Mouse (Mus musculus) midbrain, embryonic 11.5 days (tissue): Measurements from ENCODE around the gene Ranbp1. TPM values are rescaled to one million over a fixed set of nuclear protein-coding genes. Genes with fewer than 3 reads are reported as not detected.
A peak's percentile ranks its signal among the peaks of the same experiment; 100 is the strongest.

Experiments
- ATAC-seq: fragments of 200-750 bp; cut with Nextera tagmentation; 2 replicates; pipeline ENCODE4 v1.8.0; 2017; ENCODE audit warnings: moderate TSS enrichment, moderate library complexity; ENCODE audit not compliant: low FRiP score
- DNase-seq: peaks from one replicate; pipeline ENCODE4 v3.0.0; 2015; ENCODE audit warnings: low spot score; ENCODE audit errors: missing footprints
- H3K27ac ChIP-seq: fragments of 300-500 bp; sonication (generic); 2 replicates; pipeline ENCODE4 v1.5.1; 2014; ENCODE audit warnings: low read depth, low read length
- H3K27me3 ChIP-seq: fragments of 300-500 bp; sonication (generic); 2 replicates; pipeline ENCODE4 v1.6.1; 2014; ENCODE audit warnings: mild to moderate bottlenecking, low read length, moderate library complexity, mixed read lengths; ENCODE audit not compliant: control insufficient read depth, insufficient read depth
- H3K36me3 ChIP-seq: fragments of 300-500 bp; sonication (generic); 2 replicates; pipeline ENCODE4 v1.6.1; 2014; ENCODE audit warnings: mild to moderate bottlenecking, low read length, moderate library complexity, mixed read lengths; ENCODE audit not compliant: control insufficient read depth, insufficient read depth
- H3K4me1 ChIP-seq: fragments of 300-500 bp; sonication (generic); 2 replicates; pipeline ENCODE4 v1.6.1; 2014; ENCODE audit warnings: low read length; ENCODE audit not compliant: control insufficient read depth, insufficient read depth
- H3K4me2 ChIP-seq: fragments of 300-500 bp; sonication (generic); 2 replicates; pipeline ENCODE4 v1.6.1; 2014; ENCODE audit warnings: mild to moderate bottlenecking, moderate library complexity
- H3K4me3 ChIP-seq: fragments of 300-500 bp; sonication (generic); 2 replicates; pipeline ENCODE4 v1.5.1; 2014; ENCODE audit warnings: low read depth, low read length
- H3K9ac ChIP-seq: fragments of 300-500 bp; sonication (generic); 2 replicates; pipeline ENCODE4 v1.6.1; 2014; ENCODE audit warnings: low read length
- H3K9me3 ChIP-seq: fragments of 300-500 bp; sonication (generic); 2 replicates; pipeline ENCODE4 v1.6.1; 2016; ENCODE audit warnings: low read length; ENCODE audit not compliant: control insufficient read depth
- WGBS: fragments of 180-500 bp; shearing (Covaris S2); extraction: QIAGEN DNeasy Blood & Tissue Kit; methylation state at CpG from one replicate; pipeline ENCODE4 v1.1.7; 2014; 5-methylcytosine and 5-hydroxymethylcytosine counted together
- polyA plus RNA-seq: library from polyadenylated mRNA; unstranded; fragments of >200 nt; fragmentation: Nextera tagmentation; extraction: Ambion mirVana; gene quantifications from 2 replicates; pipeline ENCODE4 v1.2.1, GENCODE M21; 2014

Ranbp1 gene
- polyA plus RNA-seq, 1 experiment from 2014 or later = 1,256 TPM

DNA sequence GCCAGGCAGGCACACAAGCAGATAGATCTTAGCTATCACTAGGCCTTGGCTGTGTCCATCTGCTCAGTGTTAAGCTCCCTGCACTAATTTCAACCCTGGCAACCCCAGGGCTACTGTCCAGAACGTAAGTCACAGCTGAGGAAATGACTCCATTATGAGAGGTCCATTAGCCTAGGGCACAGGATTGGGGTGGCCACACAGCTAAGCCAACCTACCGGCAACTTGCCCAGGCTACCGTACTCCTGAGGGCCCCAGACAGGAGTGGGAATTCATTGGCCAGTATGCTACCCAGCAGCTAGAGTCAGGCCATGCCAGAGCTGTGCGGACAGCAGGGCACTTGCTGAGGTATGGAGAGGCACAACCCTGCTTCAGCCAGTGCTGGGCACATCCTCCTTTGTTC is 19.7 kb downstream of the Ranbp1 start:
- DNase-seq (no peak), ATAC-seq (no peak)
- WGBS = 99% methylated on average over 4 of the region's 4 CpGs
- H3K4me1 ChIP-seq = peaks cover 1% of the 10 kb centered on the region; the same call in 1 of the 2 replicates
- no peak overlapping the region for H3K9ac ChIP-seq
- no peak overlapping the region for H3K27ac ChIP-seq
- H3K4me2 ChIP-seq = no peak overlapping the region
- no peak overlapping the region for H3K4me3 ChIP-seq
- H3K36me3 ChIP-seq = peaks cover 12% of the 10 kb centered on the region
- H3K9me3 ChIP-seq = no peaks in the 10 kb centered on the region
- no peaks in the 10 kb centered on the region for H3K27me3 ChIP-seq

GRCm38 (mm10) chr16:18227897-18228422 is 20.6 kb downstream of the Ranbp1 start:
- no peak overlapping the region for H3K27ac ChIP-seq
- ATAC-seq (no peak), DNase-seq (peak; percentile 74)
- H3K4me3 ChIP-seq = no peak overlapping the region
- H3K27me3 ChIP-seq = no peaks in the 10 kb centered on the region
- H3K9me3 ChIP-seq = no peaks in the 10 kb centered on the region
- no peak overlapping the region for H3K9ac ChIP-seq
- H3K4me1 ChIP-seq = no peaks in the 10 kb centered on the region
- H3K36me3 ChIP-seq = peaks cover 12% of the 10 kb centered on the region
- H3K4me2 ChIP-seq = no peak overlapping the region
- WGBS = 94% methylated on average over 20 of the region's 20 CpGs

- Histone ChIP-seq H3K4me3 (no peak overlapping the region), H3K4me1 (no peaks in the 10 kb centered on the region), H3K36me3 (peaks cover 12% of the 10 kb centered on the region), H3K9ac (no peak overlapping the region), H3K27me3 (no peaks in the 10 kb centered on the region), H3K4me2 (no peak overlapping the region), H3K27ac (no peak overlapping the region), H3K9me3 (no peaks in the 10 kb centered on the region)
- DNase-seq (no peak), ATAC-seq (no peak)
- WGBS = 95% methylated on average over 13 of the region's 13 CpGs
Measured at GRCm38 (mm10) chr16:18227187-18227586, 21.3 kb downstream of the Ranbp1 start.

DNA sequence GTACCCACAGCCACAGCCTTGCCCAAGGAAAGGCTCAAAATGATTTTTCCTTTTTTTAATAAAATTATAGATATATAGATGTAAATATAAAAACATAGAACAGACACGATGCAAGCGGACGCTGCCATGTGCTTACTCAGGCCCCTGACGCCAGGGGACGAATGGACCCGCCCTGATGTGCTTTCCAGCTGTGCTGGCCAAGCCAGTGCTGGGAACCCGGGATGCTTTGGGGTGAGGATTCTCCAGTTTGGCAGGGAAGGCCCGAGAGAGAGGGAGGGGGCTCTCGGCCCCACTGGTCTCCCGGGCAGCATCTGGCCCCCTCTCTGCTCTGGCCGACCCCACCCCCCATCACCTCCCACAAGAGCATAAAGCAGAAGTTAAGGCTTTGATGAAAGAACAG is 26.3 kb downstream of the Ranbp1 start:
- H3K36me3 ChIP-seq = peaks cover 12% of the 10 kb centered on the region

GRCm38 (mm10) chr16:18221543-18221898 is 27.0 kb downstream of the Ranbp1 start:
- H3K36me3 ChIP-seq = peaks cover 11% of the 10 kb centered on the region
- no peak overlapping the region for H3K4me2 ChIP-seq
- DNase-seq (no peak), ATAC-seq (no peak)
- no peaks in the 10 kb centered on the region for H3K9me3 ChIP-seq
- H3K9ac ChIP-seq = no peak overlapping the region
- H3K4me1 ChIP-seq = peaks cover 7% of the 10 kb centered on the region
- no peak overlapping the region for H3K27ac ChIP-seq
- WGBS = 73% methylated on average over 11 of the region's 11 CpGs
- no peak overlapping the region for H3K4me3 ChIP-seq
- no peaks in the 10 kb centered on the region for H3K27me3 ChIP-seq

More for the DNA sequence above, 26.3 kb downstream of the Ranbp1 start:
- no peaks in the 10 kb centered on the region for H3K27me3 ChIP-seq
- 87% methylated on average over 11 of the region's 11 CpGs for WGBS
- DNase-seq (no peak), ATAC-seq (no peak)
- no peaks in the 10 kb centered on the region for H3K9me3 ChIP-seq
- H3K27ac ChIP-seq = no peak overlapping the region
- H3K4me1 ChIP-seq = peaks cover 7% of the 10 kb centered on the region
- H3K4me2 ChIP-seq = no peak overlapping the region
- H3K9ac ChIP-seq = no peak overlapping the region
- H3K4me3 ChIP-seq = no peak overlapping the region

DNA sequence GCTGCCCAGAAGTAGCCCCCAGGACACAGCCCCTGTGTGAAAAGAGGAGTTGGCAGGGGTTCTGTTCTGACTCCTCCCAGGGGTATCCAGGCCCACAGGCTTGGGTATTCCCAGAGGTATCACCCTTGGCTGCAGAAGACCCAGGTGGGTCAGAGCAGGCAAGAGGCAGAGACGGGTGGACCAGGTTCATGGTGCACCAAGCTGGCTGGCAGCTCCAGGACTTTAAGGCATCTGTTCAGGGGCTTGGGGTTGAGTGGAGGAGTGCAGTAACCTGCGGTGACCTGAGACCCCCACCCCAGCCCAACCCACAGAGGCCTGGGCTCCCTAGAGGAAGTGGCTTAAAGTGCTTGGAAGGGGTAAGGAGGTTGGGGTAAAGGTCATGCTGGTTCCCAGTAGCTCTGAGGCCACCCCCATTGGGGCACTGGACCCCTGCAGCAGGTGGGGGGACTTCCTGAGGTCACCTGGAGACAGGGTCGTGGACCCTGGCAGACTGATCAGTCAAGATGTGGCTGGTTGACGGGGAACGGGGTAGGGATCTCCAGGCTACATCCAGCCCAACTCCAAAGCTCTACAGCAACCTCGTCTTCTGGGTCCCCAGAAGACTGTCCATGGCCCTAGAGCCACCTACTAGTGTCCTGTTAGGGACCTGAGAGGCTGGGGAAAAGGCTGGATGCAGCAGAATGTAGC is 27.5 kb downstream of the Ranbp1 start:
- no peak for ATAC-seq
- Histone ChIP-seq H3K36me3 (peaks cover 7% of the 10 kb centered on the region; the same call in 1 of the 2 replicates), H3K4me2 (no peak overlapping the region), H3K4me3 (no peak overlapping the region), H3K27ac (no peak overlapping the region), H3K4me1 (peaks cover 7% of the 10 kb centered on the region), H3K27me3 (no peaks in the 10 kb centered on the region), H3K9me3 (no peaks in the 10 kb centered on the region), H3K9ac (no peak overlapping the region)
- 90% methylated on average over 6 of the region's 6 CpGs for WGBS
- DNase-seq = no peak

DNA sequence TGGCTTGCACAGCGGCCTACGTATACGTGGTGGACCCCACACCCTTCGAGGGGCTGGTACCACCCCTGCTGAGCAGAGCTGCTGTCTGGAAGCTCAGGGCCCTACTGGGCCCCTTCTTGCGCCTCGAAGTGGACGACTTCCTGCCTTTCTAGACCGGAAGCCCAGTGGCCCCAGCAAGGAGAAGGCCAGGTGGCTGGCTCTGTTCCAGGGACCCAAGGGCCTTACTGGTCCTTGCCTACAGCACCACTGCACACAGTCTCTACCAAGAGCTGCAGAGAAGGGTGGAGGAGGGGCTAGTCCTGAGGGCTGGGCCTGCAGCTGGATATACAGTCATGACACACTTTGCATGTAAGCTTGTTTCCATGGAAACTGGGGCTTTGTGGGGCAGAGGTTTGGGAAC is 28.5 kb downstream of the Ranbp1 start:
- Histone ChIP-seq H3K4me1 (peaks cover 7% of the 10 kb centered on the region), H3K9ac (no peak overlapping the region), H3K4me3 (no peak overlapping the region), H3K9me3 (no peaks in the 10 kb centered on the region), H3K27ac (no peak overlapping the region), H3K27me3 (no peaks in the 10 kb centered on the region), H3K4me2 (no peak overlapping the region), H3K36me3 (peaks cover 3% of the 10 kb centered on the region; the same call in 1 of the 2 replicates)
- WGBS = 60% methylated on average over 8 of the region's 8 CpGs
- DNase-seq = peak; percentile 85
- peak; percentile 62; the same call in 1 of the 2 replicates for ATAC-seq

- 84% methylated on average over 9 of the region's 9 CpGs for WGBS
- no peak overlapping the region for H3K4me2 ChIP-seq
Measured at GRCm38 (mm10) chr16:18218580-18218996, 29.9 kb downstream of the Ranbp1 start.

DNA sequence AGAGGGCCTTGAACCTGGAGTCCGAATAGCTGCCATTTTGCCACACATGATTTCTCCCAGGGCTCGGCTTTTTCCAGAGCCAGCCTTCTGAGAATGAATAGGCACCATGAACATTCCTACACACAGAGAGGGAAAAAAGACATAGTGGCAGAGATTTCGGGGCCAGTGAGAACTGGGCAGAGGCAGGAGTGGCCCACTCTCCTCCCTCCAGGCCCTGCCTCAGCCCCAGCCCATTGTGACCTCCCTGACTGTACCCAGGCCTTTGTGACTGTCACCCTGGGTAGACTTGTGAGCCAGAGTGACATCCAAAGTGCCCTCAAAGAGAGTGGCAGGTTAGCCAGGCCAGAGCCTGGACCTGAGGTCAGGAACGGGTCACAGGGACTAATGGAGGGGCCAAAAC is 31.0 kb downstream of the Ranbp1 start, which contains the start of gene Ccdc188:
TSS of gene Ccdc188 (plus strand) at position 301 of the 400 bp plus-strand sequence.
- H3K36me3 ChIP-seq = no peaks in the 10 kb centered on the region
- H3K4me3 ChIP-seq = no peak within 1 kb of the TSS
- ATAC-seq (no peak), DNase-seq (no peak)
- H3K9me3 ChIP-seq = no peaks in the 10 kb centered on the region
- no peak within 1 kb of the TSS for H3K9ac ChIP-seq
- no peak within 1 kb of the TSS for H3K27ac ChIP-seq
- WGBS = 90% methylated on average over 4 of the region's 4 CpGs
- peaks cover 27% of the 10 kb centered on the region for H3K4me1 ChIP-seq
- no peaks in the 10 kb centered on the region for H3K27me3 ChIP-seq
- no peak within 1 kb of the TSS for H3K4me2 ChIP-seq

More at GRCm38 (mm10) chr16:18218580-18218996, 29.9 kb downstream of the Ranbp1 start:
- H3K9ac ChIP-seq = no peak overlapping the region
- no peaks in the 10 kb centered on the region for H3K36me3 ChIP-seq
- H3K4me3 ChIP-seq = no peak overlapping the region
- no peak overlapping the region for H3K27ac ChIP-seq
- ATAC-seq = no peak
- no peak for DNase-seq
- no peaks in the 10 kb centered on the region for H3K9me3 ChIP-seq
- peaks cover 18% of the 10 kb centered on the region for H3K4me1 ChIP-seq
- H3K27me3 ChIP-seq = no peaks in the 10 kb centered on the region
